Mouse (Mus musculus): Measurements from ENCODE around the gene Wdr62. TPM values are rescaled to one million over a fixed set of nuclear protein-coding genes. Genes with fewer than 3 reads are reported as not detected.

The Wdr62 gene
- polyA plus RNA-seq, 1 experiment, result 14.8 TPM

GRCm38 (mm10) chr7:30291215-30292131, 11.3 kb upstream of the Wdr62 start, which contains the start of gene Clip3:
Gene Clip3 (plus strand): TSS chr7:30291728.
- Histone ChIP-seq H3K27me3 (ENCODE audit: control insufficient read depth) (peaks cover 21% of the 10 kb centered on the region), H3K4me1 (ENCODE audit: control insufficient read depth) (peaks cover 3% of the 10 kb centered on the region), H3K4me3 (replicated peaks) (no peak within 1 kb of the TSS), H3K9me3 (ENCODE audit: control insufficient read depth, low read length) (no peaks in the 10 kb centered on the region), H3K36me3 (ENCODE audit: control insufficient read depth) (no peaks in the 10 kb centered on the region)
- TF ChIP-seq TAL1 (IDR thresholded peaks at IDR 0.05; ENCODE audit: low read length), result no peak
- TF ChIP-seq GATA1 (IDR thresholded peaks at IDR 0.05; ENCODE audit: low read length), result no peak

GRCm38 (mm10) chr7:30289714-30290399, 9.6 kb upstream of the Wdr62 start:
- TF ChIP-seq TAL1 (IDR thresholded peaks at IDR 0.05; ENCODE audit: low read length), result no peak
- TF ChIP-seq GATA1 (IDR thresholded peaks at IDR 0.05; ENCODE audit: low read length), result no peak
- H3K36me3 ChIP-seq (ENCODE audit: control insufficient read depth), result no peaks in the 10 kb centered on the region

GRCm38 (mm10) chr7:30289071-30289713, 9.0 kb upstream of the Wdr62 start:
- H3K4me3 ChIP-seq (replicated peaks), result no peak overlapping the region
- no peaks in the 10 kb centered on the region for H3K36me3 ChIP-seq (ENCODE audit: control insufficient read depth)
- peaks cover 21% of the 10 kb centered on the region for H3K27me3 ChIP-seq (ENCODE audit: control insufficient read depth)
- no peaks in the 10 kb centered on the region for H3K9me3 ChIP-seq (ENCODE audit: control insufficient read depth, low read length)
- TF ChIP-seq GATA1 (IDR thresholded peaks at IDR 0.05; ENCODE audit: low read length) (no peak), TAL1 (IDR thresholded peaks at IDR 0.05; ENCODE audit: low read length) (no peak)
- no peaks in the 10 kb centered on the region; the same call in 1 of the 2 replicates for H3K4me1 ChIP-seq (ENCODE audit: control insufficient read depth)

More at GRCm38 (mm10) chr7:30289714-30290399, 9.6 kb upstream of the Wdr62 start:
- Histone ChIP-seq H3K27me3 (ENCODE audit: control insufficient read depth) (peaks cover 21% of the 10 kb centered on the region), H3K4me1 (ENCODE audit: control insufficient read depth) (no peaks in the 10 kb centered on the region; the same call in 1 of the 2 replicates), H3K4me3 (replicated peaks) (no peak overlapping the region), H3K9me3 (ENCODE audit: control insufficient read depth, low read length) (no peaks in the 10 kb centered on the region)

GRCm38 (mm10) chr7:30288046-30288445, 7.8 kb upstream of the Wdr62 start:
- Histone ChIP-seq H3K4me3 (replicated peaks) (no peak overlapping the region), H3K36me3 (ENCODE audit: control insufficient read depth) (no peaks in the 10 kb centered on the region), H3K9me3 (ENCODE audit: control insufficient read depth, low read length) (no peaks in the 10 kb centered on the region), H3K27me3 (ENCODE audit: control insufficient read depth) (peaks cover 21% of the 10 kb centered on the region), H3K4me1 (ENCODE audit: control insufficient read depth) (no peaks in the 10 kb centered on the region; the same call in 1 of the 2 replicates)
- TF ChIP-seq GATA1 (IDR thresholded peaks at IDR 0.05; ENCODE audit: low read length) (no peak), TAL1 (IDR thresholded peaks at IDR 0.05; ENCODE audit: low read length) (no peak)

- Histone ChIP-seq H3K36me3 (ENCODE audit: control insufficient read depth) (no peaks in the 10 kb centered on the region), H3K9me3 (ENCODE audit: control insufficient read depth, low read length) (no peaks in the 10 kb centered on the region), H3K4me3 (replicated peaks) (no peak overlapping the region), H3K27me3 (ENCODE audit: control insufficient read depth) (peaks cover 16% of the 10 kb centered on the region), H3K4me1 (ENCODE audit: control insufficient read depth) (no peaks in the 10 kb centered on the region; the same call in 1 of the 2 replicates)
- no peak for TF ChIP-seq GATA1 (IDR thresholded peaks at IDR 0.05; ENCODE audit: low read length)
- TF ChIP-seq TAL1 (IDR thresholded peaks at IDR 0.05; ENCODE audit: low read length), result no peak
Measured at GRCm38 (mm10) chr7:30286701-30287410, 6.6 kb upstream of the Wdr62 start.

- Histone ChIP-seq H3K4me3 (replicated peaks) (no peak overlapping the region), H3K9me3 (ENCODE audit: control insufficient read depth, low read length) (no peaks in the 10 kb centered on the region), H3K27me3 (ENCODE audit: control insufficient read depth) (peaks cover 5% of the 10 kb centered on the region), H3K4me1 (ENCODE audit: control insufficient read depth) (peaks cover 37% of the 10 kb centered on the region), H3K36me3 (ENCODE audit: control insufficient read depth) (peaks cover 5% of the 10 kb centered on the region)
- TF ChIP-seq TAL1 (IDR thresholded peaks at IDR 0.05; ENCODE audit: low read length) (no peak), GATA1 (IDR thresholded peaks at IDR 0.05; ENCODE audit: low read length) (no peak)
Measured at GRCm38 (mm10) chr7:30282740-30283139, 2.5 kb upstream of the Wdr62 start.

GRCm38 (mm10) chr7:30281522-30281921, 1.3 kb upstream of the Wdr62 start:
- Histone ChIP-seq H3K4me3 (replicated peaks) (no peak overlapping the region), H3K4me1 (ENCODE audit: control insufficient read depth) (peaks cover 45% of the 10 kb centered on the region), H3K36me3 (ENCODE audit: control insufficient read depth) (peaks cover 13% of the 10 kb centered on the region), H3K9me3 (ENCODE audit: control insufficient read depth, low read length) (no peaks in the 10 kb centered on the region), H3K27me3 (ENCODE audit: control insufficient read depth) (no peaks in the 10 kb centered on the region; the same call in 1 of the 2 replicates)
- TF ChIP-seq GATA1 (IDR thresholded peaks at IDR 0.05; ENCODE audit: low read length) (no peak), TAL1 (IDR thresholded peaks at IDR 0.05; ENCODE audit: low read length) (no peak)

- peak overlapping the region; percentile 83 for H3K4me3 ChIP-seq (replicated peaks)
- no peaks in the 10 kb centered on the region for H3K27me3 ChIP-seq (ENCODE audit: control insufficient read depth)
- no peak for TF ChIP-seq GATA1 (IDR thresholded peaks at IDR 0.05; ENCODE audit: low read length)
- no peak for TF ChIP-seq TAL1 (IDR thresholded peaks at IDR 0.05; ENCODE audit: low read length)
Measured at GRCm38 (mm10) chr7:30280670-30281138, 485 bp upstream of the Wdr62 start.

More at GRCm38 (mm10) chr7:30280670-30281138, 485 bp upstream of the Wdr62 start:
- Histone ChIP-seq H3K4me1 (ENCODE audit: control insufficient read depth) (peaks cover 45% of the 10 kb centered on the region), H3K36me3 (ENCODE audit: control insufficient read depth) (peaks cover 16% of the 10 kb centered on the region), H3K9me3 (ENCODE audit: control insufficient read depth, low read length) (no peaks in the 10 kb centered on the region)
